Mouse (Mus musculus) E14TG2a.4 (cell line): ENCODE measurements around the gene Rgs3.

Source experiments
- CTCF ChIP-seq: conservative IDR thresholded peaks from 2 replicates; pipeline ENCODE4 v1.5.1; 2014; ENCODE audit warnings: low read length
- NANOG ChIP-seq: IDR thresholded peaks from 2 replicates; pipeline ENCODE4 v1.6.1; 2014; ENCODE audit warnings: borderline replicate concordance, low read length, mixed read lengths
- POU5F1 ChIP-seq: IDR thresholded peaks from 2 replicates; pipeline ENCODE4 v1.6.1; 2014; ENCODE audit warnings: low read length, borderline replicate concordance

- TF ChIP-seq CTCF, result no peak
- TF ChIP-seq NANOG, result no peak
- no peak for TF ChIP-seq POU5F1
Measured at GRCm38 (mm10) chr4:62677047-62677737, 117.5 kb downstream of the Rgs3 start.
